Mouse (Mus musculus) cerebellum, adult 11 months (tissue): ENCODE measurements at regions not wholly inside any gene's neighbourhood (a gene's known extent, or its start where the extent isn't known, plus 50 kb on each side); places are given as distances from the start of the nearest gene placed in this dataset.

Experiments
- DNase-seq: peaks from one replicate; pipeline ENCODE4 v3.0.0; 2022

- no peak for DNase-seq
These were observed 252.8 kb upstream of the Nxpe4 start for GRCm38 (mm10) chr9:47909051-47909450.

GRCm38 (mm10) chr9:47910501-47910906 lies 251.3 kb upstream of the Nxpe4 start:
- no peak for DNase-seq

GRCm38 (mm10) chr9:47912823-47913222 lies 249.0 kb upstream of the Nxpe4 start:
- no peak for DNase-seq

GRCm38 (mm10) chr9:47935299-47935698 lies 226.5 kb upstream of the Nxpe4 start:
- no peak for DNase-seq

- DNase-seq: no peak
These were observed 225.8 kb upstream of the Nxpe4 start for GRCm38 (mm10) chr9:47935957-47936457.

GRCm38 (mm10) chr9:47938941-47939710 lies 222.7 kb upstream of the Nxpe4 start:
- DNase-seq: no peak

- DNase-seq: no peak
These were observed 218.9 kb upstream of the Nxpe4 start for GRCm38 (mm10) chr9:47942761-47943583.

- no peak for DNase-seq
These were observed 215.6 kb upstream of the Nxpe4 start for GRCm38 (mm10) chr9:47946226-47946625.

GRCm38 (mm10) chr9:47957881-47958280 lies 203.9 kb upstream of the Nxpe4 start:
- DNase-seq: no peak

- DNase-seq: no peak
These were observed 203.0 kb upstream of the Nxpe4 start for GRCm38 (mm10) chr9:47958861-47959260.

- no peak for DNase-seq
These were observed 200.6 kb upstream of the Nxpe4 start for GRCm38 (mm10) chr9:47961176-47961575.

GRCm38 (mm10) chr9:47962161-47962560 lies 199.7 kb upstream of the Nxpe4 start:
- no peak for DNase-seq

GRCm38 (mm10) chr9:47962589-47962988 lies 199.2 kb upstream of the Nxpe4 start:
- DNase-seq: no peak

GRCm38 (mm10) chr9:47973130-47973529 lies 188.7 kb upstream of the Nxpe4 start:
- no peak for DNase-seq

- DNase-seq: no peak
These were observed 176.3 kb upstream of the Nxpe4 start for GRCm38 (mm10) chr9:47985356-47986111.

- no peak for DNase-seq
These were observed 174.6 kb upstream of the Nxpe4 start for GRCm38 (mm10) chr9:47987266-47987665.

GRCm38 (mm10) chr9:47994671-47995070 lies 167.2 kb upstream of the Nxpe4 start:
- DNase-seq: no peak

- DNase-seq: no peak
These were observed 162.2 kb upstream of the Nxpe4 start for GRCm38 (mm10) chr9:47999632-48000031.

GRCm38 (mm10) chr9:48029021-48029420 lies 132.8 kb upstream of the Nxpe4 start:
- DNase-seq: no peak

- DNase-seq: no peak
These were observed 131.0 kb upstream of the Nxpe4 start for GRCm38 (mm10) chr9:48030839-48031238.

GRCm38 (mm10) chr9:48035959-48036358 lies 125.9 kb upstream of the Nxpe4 start:
- no peak for DNase-seq

GRCm38 (mm10) chr9:48044826-48045225 lies 117.0 kb upstream of the Nxpe4 start:
- no peak for DNase-seq

- DNase-seq: no peak
These were observed 114.0 kb upstream of the Nxpe4 start for GRCm38 (mm10) chr9:48047846-48048245.
